Mouse (Mus musculus) liver, adult 2 months (tissue): ENCODE data around the gene Agmo.

ENCODE experiments used
- CTCF ChIP-seq: fragments of 200-500 bp; IDR thresholded peaks from 2 replicates; pipeline ENCODE4 v1.5.1; 2011; ENCODE audit warnings: low read depth, low read length, control low read depth
- POLR2A ChIP-seq: fragments of 200-500 bp; IDR thresholded peaks from 2 replicates; pipeline ENCODE4 v1.6.1; 2011; ENCODE audit warnings: low read length, control low read depth; ENCODE audit not compliant: insufficient read depth; ENCODE audit errors: extremely low read depth

GRCm38 (mm10) chr12:37426750-37427149 is 185.3 kb downstream of the Agmo start:
- TF ChIP-seq CTCF, result no peak
- no peak for TF ChIP-seq POLR2A
